Comparison of ENCODE assay signal across 10 mouse cellular contexts in genomic region chr6:61042667-61043523, GRCm38 (mm10).
DNase-seq lines count a peak whose midpoint lies in the region; ATAC-seq lines count a peak whose summit lies in the region.
"Had no signal": no experiment of that assay in that cellular context is flagged by ENCODE, and none has a peak within 500 bp of the region (broad histone marks: within the 10 kb centered on the region; RNA-seq: fewer than 3 reads in every experiment).

No protein-coding gene starts in this region.

- peak overlapping the region; percentile 33 for H3K9ac ChIP-seq in forebrain, embryonic 16.5 days (replicated peaks; ENCODE audit: low read depth, low read length)
- H3K9ac ChIP-seq in midbrain, embryonic 14.5 days (replicated peaks; ENCODE audit: low read length) = 0 out of 2 replicates have a peak overlapping the region, but pooled peaks have one; percentile 5
- H3K9ac ChIP-seq: lung, embryonic 15.5 days had no signal

- H3K4me3 ChIP-seq in forebrain, embryonic 16.5 days (replicated peaks; ENCODE audit: low read length) = no peak overlapping the region
- H3K4me3 ChIP-seq in midbrain, embryonic 14.5 days (replicated peaks; ENCODE audit: low read depth, low read length) = no peak overlapping the region
- H3K4me3 ChIP-seq: lung, embryonic 15.5 days had no signal

- peak overlapping the region; percentile 30 for H3K4me2 ChIP-seq in forebrain, embryonic 16.5 days (ENCODE audit: low read length)
- peak overlapping the region; percentile 34 for H3K4me2 ChIP-seq in midbrain, embryonic 14.5 days (ENCODE audit: low read length)
- H3K4me2 ChIP-seq: lung, embryonic 15.5 days had no signal

- peaks cover 15% of the 10 kb centered on the region for H3K4me1 ChIP-seq in forebrain, embryonic 16.5 days (replicated peaks; ENCODE audit: control insufficient read depth, insufficient read depth, low read length)
- H3K4me1 ChIP-seq in midbrain, embryonic 14.5 days (ENCODE audit: control insufficient read depth, insufficient read depth, low read length) = peaks cover 12% of the 10 kb centered on the region
- H3K4me1 ChIP-seq: lung, embryonic 15.5 days had no signal

- DNase-seq in brain, embryonic 18.5 days (ENCODE audit: low read depth, low spot score) = peak; percentile 45
- peak; percentile 11 to 43 for DNase-seq in layer of hippocampus, adult 8-10 months (ENCODE audit: low spot score in 2 of 2)
- peak; percentile 82 for DNase-seq in midbrain, embryonic 14.5 days
- DNase-seq in heart, adult 9 months (ENCODE audit: low spot score in 2 of 2) = no peak
- DNase-seq in thymus, postnatal 4 days = no peak
- DNase-seq in T-cell, adult 2 months (ENCODE audit: low spot score) = no peak
- DNase-seq in adrenal gland, adult 2 months = no peak

- peak overlapping the region; percentile 76 for H3K27ac ChIP-seq in forebrain, embryonic 16.5 days (ENCODE audit: low read length)
- H3K27ac ChIP-seq in midbrain, embryonic 14.5 days (replicated peaks; ENCODE audit: low read depth, low read length) = peak overlapping the region; percentile 82
- H3K27ac ChIP-seq: lung, embryonic 15.5 days had no signal

- WGBS in forebrain, embryonic 16.5 days = 14% methylated on average over 15 of the region's 15 CpGs
- 16% methylated on average over 15 of the region's 15 CpGs for WGBS in midbrain, embryonic 14.5 days

- no peaks in the 10 kb centered on the region for H3K27me3 ChIP-seq in forebrain, embryonic 16.5 days (replicated peaks; ENCODE audit: control insufficient read depth, insufficient read depth, low read length)
- H3K27me3 ChIP-seq in midbrain, embryonic 14.5 days (ENCODE audit: control insufficient read depth, insufficient read depth, low read length) = no peaks in the 10 kb centered on the region
- H3K27me3 ChIP-seq: lung, embryonic 15.5 days had no signal

- no peaks in the 10 kb centered on the region for H3K36me3 ChIP-seq in forebrain, embryonic 16.5 days (ENCODE audit: control insufficient read depth, insufficient read depth)
- no peaks in the 10 kb centered on the region for H3K36me3 ChIP-seq in midbrain, embryonic 14.5 days (ENCODE audit: control insufficient read depth, insufficient read depth, low read length)
- H3K36me3 ChIP-seq: G1E; lung, embryonic 15.5 days had no signal

- ATAC-seq in forebrain, embryonic 16.5 days = peak; percentile 96
- peak; percentile 92 for ATAC-seq in midbrain, embryonic 14.5 days (ENCODE audit: low FRiP score, low TSS enrichment)

- no peaks in the 10 kb centered on the region for H3K9me3 ChIP-seq in forebrain, embryonic 16.5 days (ENCODE audit: control insufficient read depth, low read length)
- H3K9me3 ChIP-seq in midbrain, embryonic 14.5 days (ENCODE audit: control insufficient read depth, low read length) = no peaks in the 10 kb centered on the region
- H3K9me3 ChIP-seq: G1E; lung, embryonic 15.5 days had no signal

Comparison
In these comparisons a context has a peak if more than half of its experiments do, and no peak if none do; other contexts are left out.
1. DNase-seq: peak in brain, embryonic 18.5 days (single experiment), layer of hippocampus, adult 8-10 months (2 of 2) and midbrain, embryonic 14.5 days (single experiment); none in heart, adult 9 months (0 of 2), thymus, postnatal 4 days (single experiment), T-cell, adult 2 months (single experiment) and adrenal gland, adult 2 months (single experiment).